Mouse (Mus musculus) 3134 (cell line): ENCODE measurements at regions not wholly inside any gene's neighbourhood (a gene's known extent, or its start where the extent isn't known, plus 50 kb on each side); places are given as distances from the start of the nearest gene placed in this dataset.

ENCODE experiments used
- DNase-seq: peaks from one replicate; pipeline ENCODE4 v3.0.0-alpha.2; 2011; ENCODE audit warnings: low spot score; ENCODE audit not compliant: insufficient read length; ENCODE audit errors: extremely low read depth

DNA sequence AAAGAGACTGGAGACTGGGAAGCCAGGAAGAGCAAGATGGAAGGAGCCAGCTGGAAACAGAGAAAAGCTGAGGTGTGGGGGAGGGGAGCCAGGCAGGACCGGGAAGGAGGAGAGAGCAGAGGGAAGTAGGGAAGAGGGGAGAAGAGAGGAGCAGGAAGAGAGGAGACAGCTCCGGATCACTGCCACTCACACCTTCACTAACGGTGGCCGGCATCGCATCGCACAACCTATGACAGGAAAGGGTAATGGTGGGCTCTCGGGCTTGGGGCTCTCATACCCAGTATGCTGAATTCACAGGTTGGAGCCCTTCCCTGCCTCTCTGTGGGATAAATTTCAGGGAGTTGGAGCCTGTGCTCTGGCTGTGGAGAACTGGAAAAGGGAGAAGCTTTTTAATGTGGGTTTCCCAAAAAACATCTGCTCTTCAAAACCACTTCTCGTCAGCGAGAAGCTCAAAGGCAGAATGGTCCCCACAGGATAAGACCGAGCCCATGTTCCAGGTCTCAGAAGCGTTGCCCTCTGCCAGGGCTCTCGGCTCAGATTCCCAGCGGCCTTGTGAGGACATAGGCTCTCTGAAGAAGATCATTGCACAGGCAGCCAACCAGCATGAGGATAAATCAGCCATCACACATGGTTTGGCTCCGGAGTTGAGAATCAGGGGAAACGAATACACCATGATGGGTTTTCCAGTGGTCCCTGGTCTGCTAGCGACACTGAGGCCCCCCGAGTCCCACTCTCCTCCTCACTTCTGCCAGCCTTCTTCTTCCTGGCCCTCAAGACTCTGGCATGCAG is 53.8 kb upstream of the Coro2b start:
- DNase-seq = no peak

DNA sequence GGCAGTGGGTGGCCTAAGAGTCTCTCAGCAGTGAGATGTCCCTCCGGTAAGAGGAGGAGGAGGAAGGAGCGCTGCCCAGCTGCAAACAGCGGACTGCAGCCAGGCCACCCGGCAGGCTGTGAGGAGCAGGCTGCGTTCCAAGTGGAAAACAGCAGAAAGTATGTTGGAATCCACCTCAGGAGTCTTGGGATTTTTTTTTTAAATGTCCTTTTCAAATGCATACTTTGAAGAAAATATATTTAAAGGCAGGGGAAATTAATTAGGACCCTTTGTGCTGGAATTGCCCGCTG is 54.3 kb upstream of the Coro2b start:
- no peak for DNase-seq

- DNase-seq = no peak
Measured at GRCm38 (mm10) chr9:62598056-62598455, 61.2 kb upstream of the Coro2b start.

DNA sequence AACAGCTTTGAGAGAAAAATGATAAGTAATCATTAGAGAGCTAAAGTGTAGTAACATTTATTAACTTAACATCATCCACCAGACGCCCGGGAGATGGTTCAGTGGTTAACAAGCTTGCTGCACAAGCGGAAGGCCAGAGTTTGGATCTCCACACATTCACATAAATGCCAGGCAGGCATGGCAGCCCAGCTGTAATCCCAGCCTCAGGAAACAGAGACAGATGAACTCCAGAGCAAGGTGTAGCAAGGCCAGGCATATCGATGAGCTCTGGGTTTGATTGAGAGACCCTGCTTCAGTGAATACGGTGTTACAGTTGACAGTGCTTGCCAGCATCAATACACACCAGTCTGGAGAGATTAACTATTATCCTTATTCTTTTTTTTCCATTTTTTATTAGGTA is 62.1 kb upstream of the Coro2b start:
- no peak for DNase-seq

- no peak for DNase-seq
Measured at GRCm38 (mm10) chr9:62610526-62610925, 67.1 kb upstream of the Itga11 start.

GRCm38 (mm10) chr9:62611452-62611851 is 66.2 kb upstream of the Itga11 start:
- DNase-seq = peak; percentile 34

DNA sequence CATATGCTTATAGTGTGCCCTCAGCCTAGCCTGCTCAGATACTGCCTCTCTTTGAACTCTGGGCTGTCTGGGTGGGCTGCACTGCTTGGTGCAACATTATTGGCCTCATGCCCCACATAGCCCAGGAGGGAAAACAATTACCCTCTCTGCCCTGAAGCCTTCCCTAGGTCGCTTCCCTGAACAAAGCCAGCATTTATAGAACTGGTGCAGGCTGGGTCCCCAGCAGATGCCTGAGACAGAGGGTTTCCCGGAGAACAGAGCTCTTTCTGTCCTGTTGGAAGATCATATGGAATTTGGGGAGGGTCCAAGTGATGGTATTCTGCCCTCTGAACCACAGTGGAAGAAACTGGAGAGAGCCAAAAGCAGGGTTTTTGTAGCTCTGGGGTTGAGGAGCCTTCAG is 64.6 kb upstream of the Itga11 start:
- DNase-seq = no peak

DNA sequence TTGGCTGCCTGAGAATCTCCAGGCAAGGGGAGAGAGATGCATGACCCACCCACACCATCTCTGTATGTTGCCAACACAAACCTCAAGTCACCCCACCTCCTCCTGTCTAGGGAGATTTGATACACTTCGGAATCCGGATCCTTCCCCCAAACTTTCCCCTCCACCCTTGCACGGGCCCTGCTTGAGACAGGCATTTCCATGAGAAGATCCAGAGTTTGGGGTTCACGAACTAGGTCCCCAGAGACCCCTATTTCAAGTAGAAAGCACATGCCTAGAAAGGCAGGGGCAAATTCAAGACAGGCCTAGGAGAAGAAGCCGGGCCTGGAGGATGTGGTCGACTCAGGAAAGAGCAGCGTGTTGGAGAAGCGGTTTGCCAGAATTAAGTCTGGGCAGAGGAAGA is 63.8 kb upstream of the Itga11 start:
- DNase-seq = no peak

DNA sequence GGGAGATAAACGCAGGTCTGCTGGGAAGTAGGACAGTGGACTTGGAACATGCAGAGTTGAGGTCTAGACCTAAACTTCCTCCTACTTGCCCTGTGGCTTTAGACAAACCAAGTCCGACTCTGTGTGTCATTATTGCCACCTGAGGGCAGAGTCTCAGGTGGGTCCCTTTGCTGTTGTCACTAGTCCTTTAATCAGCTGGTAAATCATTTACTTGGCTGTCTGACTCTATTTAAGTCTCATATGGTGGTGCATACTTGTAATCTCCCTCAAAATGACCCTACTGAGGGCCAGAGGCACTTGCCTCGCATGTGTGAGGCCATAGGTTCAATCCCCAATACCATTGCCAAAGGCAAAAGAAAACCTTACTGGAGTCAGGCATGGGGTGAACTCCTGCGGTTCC is 62.7 kb upstream of the Itga11 start:
- no peak for DNase-seq

GRCm38 (mm10) chr9:62615799-62616198 is 61.8 kb upstream of the Itga11 start:
- DNase-seq = no peak

DNA sequence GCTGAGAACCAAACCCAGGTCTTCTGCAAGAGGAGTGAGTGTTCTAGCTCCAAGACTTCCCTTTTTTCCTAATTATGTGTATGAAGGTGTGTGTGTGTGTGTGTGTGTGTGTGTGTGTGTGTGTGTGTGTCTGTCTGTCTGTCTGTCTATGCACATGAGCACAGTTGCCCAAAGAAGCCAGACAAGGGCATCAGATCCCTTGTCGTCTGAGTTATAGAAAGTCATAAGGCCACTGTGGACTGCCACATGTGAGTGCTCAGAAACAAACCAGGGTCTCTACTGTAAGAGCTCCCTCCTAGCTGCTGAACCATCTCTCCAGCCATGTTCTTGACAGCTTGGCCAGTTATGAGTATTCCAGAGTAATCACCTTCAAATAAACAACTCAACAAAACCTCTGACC is 58.6 kb upstream of the Itga11 start:
- no peak for DNase-seq

DNA sequence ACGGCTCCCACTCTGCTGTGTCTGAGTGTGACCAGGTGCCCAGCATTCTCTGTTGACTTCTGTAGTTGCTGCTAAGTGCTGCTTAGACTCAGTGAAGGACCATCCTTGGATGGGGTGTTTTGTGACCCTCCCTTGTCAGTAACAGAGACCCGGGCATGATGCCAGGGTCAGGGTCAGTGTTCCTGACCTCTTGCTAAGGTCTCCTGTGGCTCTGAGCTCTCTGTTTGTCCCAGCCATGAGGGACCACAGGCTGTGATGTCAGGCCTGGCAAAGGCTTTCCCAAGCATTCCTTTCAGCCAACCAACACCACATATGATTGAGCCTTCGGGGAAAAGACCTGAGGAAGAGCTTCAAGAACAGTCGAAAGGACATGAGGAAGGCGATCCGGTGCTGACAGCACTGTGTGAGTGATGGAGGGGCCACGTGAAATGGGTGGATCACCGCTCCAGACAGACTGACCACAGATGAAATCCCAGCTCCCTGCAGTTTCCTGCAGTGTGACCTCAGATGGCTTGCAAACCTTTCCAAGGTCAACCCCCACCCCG is 56.7 kb upstream of the Itga11 start:
- no peak for DNase-seq

DNA sequence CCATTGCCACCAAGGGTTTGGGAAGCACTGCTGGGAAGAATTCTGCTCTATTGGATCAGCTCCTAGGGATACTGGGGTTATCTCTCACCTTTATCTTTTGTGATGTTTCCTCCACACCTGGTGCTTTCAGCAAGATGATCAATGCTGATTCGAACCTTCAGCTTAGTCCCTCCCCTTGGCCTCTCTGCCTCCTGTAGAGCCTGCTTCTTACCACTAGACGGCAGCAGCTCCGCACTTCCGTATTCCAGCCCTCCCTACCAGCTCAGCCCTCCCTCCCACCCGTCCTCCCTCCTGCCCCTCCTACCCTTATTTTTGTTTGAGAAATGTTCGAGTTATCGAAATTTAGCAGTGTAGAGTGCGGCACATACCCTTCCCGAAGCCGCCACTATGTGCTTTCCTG is 55.5 kb upstream of the Itga11 start:
- no peak for DNase-seq

GRCm38 (mm10) chr9:62624562-62625044 is 53.0 kb upstream of the Itga11 start:
- peak; percentile 90 for DNase-seq

- peak; percentile 60 for DNase-seq
Measured at GRCm38 (mm10) chr9:62627071-62628000, 50.3 kb upstream of the Itga11 start.
